Mouse (Mus musculus) kidney, postnatal 25 days (tissue): Measurements from ENCODE around the gene Rab19.
"Not testable (repeated sequence)": the region's sequence is repeated elsewhere in the genome, so short reads cannot be mapped to it uniquely, and the experiment has no call there.

Source experiments
- DNase-seq, 2 experiments: peaks; one replicate each; pipeline ENCODE4 v3.0.0; 2021; ENCODE audit warnings: mixed read lengths in 2 of 2

The Rab19 gene

GRCm38 (mm10) chr6:39379749-39380148 lies 1.2 kb upstream of the Rab19 start:
- no peak for DNase-seq

- no peak for DNase-seq
Observed at GRCm38 (mm10) chr6:39380276-39380675, 699 bp upstream of the Rab19 start.

- no peak for DNase-seq
Observed at GRCm38 (mm10) chr6:39389988-39390387, 9.0 kb downstream of the Rab19 start.

DNA sequence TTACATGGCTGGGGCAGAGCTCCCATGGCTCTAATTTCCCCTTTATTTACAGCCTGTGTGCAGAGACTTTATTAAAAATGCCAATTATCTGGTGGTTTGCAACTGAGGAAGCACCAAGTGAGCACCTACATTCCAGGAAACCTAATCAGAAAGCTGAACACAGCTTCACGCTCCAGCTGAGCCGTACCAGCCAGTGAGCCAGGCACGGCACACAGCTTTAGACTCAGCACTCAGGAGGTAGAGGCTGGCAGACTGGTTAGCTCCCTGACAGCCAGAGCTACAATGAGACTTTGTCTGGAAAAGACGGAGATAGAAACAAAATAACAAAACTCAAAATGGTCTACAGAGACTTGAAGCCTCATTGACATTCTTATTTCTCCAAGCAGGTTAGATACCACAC lies 14.5 kb downstream of the Rab19 start:
- DNase-seq: no peak

DNA sequence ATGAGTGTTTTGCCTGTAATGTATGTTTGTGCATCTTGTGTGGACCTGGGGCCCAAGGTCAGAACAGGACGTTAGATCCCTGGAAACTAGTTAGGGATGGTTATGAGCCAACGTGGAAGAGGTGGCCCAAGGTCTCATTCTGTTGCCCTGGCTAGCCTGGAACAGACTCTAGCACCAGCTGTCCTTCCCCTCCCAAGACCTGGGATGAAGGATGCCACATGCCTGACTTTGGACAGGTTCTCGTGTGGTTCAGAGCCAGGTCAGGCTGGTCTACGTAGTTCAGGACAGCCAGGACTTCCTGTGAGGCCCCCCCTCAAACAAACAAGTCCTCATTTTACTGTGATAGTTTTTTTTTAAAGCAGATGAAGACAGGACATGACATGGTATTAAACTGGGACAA lies 14.9 kb downstream of the Rab19 start:
- DNase-seq: no peak

DNA sequence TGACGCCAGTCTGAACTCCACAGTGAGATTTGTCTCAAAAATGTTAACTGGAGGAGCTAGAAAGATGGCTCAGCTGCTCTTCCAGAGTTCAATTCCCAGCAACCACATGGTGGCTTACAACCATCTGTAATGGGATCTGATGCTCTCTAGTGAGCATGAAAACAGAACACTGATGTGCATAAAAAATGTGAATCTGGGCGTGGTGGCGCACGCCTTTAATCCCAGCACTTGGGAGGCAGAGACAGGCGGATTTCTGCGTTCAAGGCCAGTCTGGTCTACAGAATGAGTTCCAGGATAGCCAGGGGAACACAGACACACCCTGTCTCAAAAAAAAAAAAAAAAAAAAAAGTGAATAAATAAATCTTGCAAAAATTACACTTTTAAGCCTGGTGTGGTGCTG lies 16.1 kb downstream of the Rab19 start:
- no peak for DNase-seq

DNA sequence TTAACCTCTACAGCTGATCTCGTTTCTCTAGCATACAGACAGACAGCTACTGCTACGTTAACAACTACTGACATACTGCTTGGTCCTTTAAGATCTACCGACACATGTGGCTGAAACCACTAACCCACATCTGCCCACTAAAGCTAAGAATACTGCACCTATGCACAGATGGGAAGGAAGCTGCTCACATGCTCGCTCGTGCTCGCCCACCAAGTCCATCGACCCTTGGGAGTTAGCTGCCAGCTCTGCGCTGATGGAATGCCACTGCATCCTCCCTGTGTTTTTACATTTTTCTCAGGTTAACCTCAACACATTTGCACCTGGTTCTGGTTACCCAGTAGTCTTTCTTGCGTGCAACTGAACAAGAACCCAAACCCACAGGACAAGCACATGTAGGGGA lies 17.4 kb downstream of the Rab19 start:
- no peak for DNase-seq

DNA sequence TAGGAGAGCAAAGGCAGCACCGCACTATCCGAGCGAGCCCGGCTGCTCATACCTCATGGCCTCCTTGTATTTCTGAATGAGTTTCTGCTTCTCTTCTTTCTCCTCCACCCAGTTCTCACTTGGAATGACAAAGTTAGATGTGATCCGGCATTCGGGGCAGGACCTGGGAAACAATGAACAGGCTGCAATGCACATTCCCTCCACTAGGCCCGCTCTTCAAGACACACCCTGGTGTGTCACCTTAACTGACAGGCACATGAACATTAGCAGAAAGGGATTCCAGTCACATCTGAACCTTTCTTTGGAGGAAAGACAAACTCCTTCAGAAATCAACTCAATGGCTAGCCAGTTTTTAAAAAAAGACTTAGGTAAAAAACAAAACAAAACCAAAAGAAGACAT lies 19.4 kb downstream of the Rab19 start:
- DNase-seq: peak; percentile 58 to 65

GRCm38 (mm10) chr6:39403136-39403535 lies 22.2 kb downstream of the Rab19 start:
- DNase-seq: no peak

- no peak for DNase-seq
Observed at GRCm38 (mm10) chr6:39406480-39406879, 25.5 kb downstream of the Rab19 start.

DNA sequence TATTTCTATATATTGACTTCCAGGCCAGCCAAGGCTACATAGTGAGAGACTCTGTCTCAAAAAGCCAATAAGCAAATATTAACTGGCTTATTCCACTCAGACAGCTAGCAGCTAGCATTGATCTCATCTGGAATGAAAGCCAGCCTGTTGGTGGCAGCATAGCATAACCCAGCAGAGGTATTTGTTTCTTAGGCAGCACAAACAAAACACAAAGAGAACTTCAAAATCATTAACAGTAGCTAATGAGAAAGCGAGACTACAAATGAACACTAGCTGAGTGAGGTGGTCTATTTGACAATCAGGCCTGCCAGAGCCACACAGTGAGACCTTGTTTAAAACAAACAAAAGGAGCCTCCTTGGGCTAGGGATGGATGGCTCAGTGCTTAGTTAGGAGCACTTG lies 33.1 kb downstream of the Rab19 start:
- peak in 1 of 2 experiments; percentile 11 for DNase-seq

DNA sequence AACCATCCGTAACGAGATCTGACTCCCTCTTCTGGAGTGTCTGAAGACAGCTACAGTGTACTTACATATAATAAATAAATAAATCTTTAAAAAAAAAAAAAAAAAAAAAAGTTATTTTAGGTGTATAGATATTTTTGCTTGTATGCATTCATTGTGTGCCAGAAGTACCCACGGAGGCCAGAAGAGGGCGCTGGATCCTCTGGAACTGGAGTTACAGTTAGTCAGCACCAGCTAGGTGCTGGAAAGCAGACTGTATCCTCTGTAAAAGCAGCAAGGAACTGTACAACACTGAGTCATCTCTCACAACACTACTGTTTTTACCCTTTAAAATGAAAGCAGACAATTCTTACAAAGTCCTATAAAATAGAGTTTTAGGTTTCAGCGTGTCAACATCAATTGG lies 34.8 kb downstream of the Rab19 start:
- DNase-seq: peak; percentile 67 to 81

- not testable (repeated sequence) for DNase-seq
Observed at GRCm38 (mm10) chr6:39416654-39417053, 35.7 kb downstream of the Rab19 start.

DNA sequence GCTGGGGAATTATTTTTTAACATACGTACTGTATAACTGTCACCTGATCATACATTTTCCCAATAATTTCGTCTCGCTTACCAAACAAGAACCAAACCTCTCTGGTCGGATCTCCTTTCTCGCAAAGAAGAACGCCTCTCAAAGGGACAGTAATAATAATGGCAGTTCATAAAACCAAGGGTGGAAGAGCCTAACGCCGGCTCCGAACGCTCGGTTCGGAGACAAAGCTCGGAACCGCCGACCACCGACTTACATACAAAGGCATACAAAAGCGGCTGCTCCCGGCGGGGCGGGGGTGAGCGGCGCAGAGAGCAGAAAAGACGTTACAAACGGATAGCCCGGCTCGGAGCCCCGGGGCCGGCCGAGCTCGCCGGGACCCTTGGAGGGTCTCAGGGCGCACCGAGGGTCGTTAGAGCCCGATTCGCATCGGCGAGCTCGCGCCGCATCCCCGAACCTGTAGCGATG lies 38.4 kb downstream of the Rab19 start:
- DNase-seq: peak in 1 of 2 experiments; percentile 34

- DNase-seq: peak; percentile 85 to 92
Observed at GRCm38 (mm10) chr6:39419851-39420721, 39.1 kb downstream of the Rab19 start, which contains the start of gene Mkrn1. Gene Mkrn1, minus strand, starts transcription at chr6:39420462.

- no peak for DNase-seq
Observed at GRCm38 (mm10) chr6:39420867-39421266, 39.9 kb downstream of the Rab19 start.

- DNase-seq: no peak
Observed at GRCm38 (mm10) chr6:39423130-39423551, 42.2 kb downstream of the Rab19 start.

GRCm38 (mm10) chr6:39423686-39424085 lies 42.7 kb downstream of the Rab19 start:
- DNase-seq: no peak

DNA sequence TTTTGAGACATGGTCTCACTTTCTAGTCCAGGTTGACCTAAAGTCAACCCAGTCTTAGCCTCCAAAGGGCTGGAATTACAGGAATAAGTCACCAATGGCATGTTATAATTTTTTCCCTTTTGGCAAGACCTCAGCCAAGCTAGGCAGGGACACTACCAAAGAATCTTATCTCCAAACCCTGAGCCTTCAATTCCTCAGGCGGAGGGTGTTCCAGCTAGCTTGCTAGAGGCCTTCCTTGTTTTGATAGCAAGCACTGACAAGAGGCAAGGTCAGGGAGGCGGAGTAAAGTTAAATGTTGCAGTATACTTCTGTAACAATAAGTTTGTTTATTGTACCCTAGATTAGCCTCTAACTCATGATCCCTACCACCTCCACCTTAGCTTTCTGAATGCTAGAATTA lies 44.2 kb downstream of the Rab19 start:
- DNase-seq: no peak

DNA sequence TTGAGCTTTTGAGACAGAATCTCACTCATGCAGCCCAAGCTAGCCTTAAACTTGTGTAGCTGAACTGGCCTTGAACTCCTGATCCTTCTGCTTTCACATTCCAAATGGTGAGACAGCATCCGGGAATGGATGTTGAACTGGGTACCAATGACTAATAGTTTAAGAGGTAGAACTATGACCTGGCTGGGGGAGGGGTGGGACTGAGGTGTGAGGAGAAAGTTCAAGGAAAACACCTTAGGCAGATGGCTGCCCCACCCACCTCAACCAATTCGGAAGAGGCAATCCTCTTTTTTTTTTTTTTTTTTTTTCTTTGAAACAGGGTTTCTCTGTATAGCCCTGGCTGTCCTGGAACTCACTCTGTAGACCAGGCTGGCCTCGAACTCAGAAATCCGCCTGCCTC lies 45.8 kb downstream of the Rab19 start:
- DNase-seq: no peak

- DNase-seq: no peak
Observed at GRCm38 (mm10) chr6:39427276-39428003, 46.5 kb downstream of the Rab19 start.

DNA sequence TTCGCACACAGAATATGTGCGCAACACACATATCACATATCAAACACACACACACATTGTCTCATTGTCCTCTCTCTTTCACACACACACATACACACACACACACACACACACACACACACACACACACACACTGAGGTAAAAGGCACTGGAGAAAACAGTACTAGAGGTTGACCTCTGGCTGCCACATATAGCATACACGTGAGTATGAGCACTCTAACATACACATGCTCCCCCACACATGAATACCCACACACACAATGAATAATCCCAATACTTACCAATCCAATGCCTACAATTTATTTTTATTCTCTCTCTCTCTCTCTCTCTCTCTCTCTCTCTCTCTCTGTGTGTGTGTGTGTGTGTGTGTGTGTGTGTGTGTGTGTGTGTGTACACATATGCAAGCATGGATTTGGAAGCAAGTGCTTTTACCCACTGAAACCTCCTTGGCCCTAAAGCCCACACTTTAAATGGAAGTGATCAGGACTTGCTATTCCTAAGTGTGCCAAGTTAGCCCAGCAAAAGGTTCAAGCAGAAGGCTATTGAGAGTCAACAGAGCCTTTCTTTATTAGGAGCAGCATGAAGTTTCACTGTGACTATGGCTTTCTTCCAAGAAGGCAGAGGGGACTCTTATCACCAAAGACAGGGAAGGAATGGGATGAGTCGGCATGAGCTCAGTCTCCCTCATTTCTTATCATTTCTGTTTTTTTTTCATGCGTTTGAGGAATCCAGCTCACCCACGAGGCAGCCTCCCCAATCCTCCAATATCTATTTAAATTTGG lies 48.2 kb downstream of the Rab19 start:
- no peak for DNase-seq

DNA sequence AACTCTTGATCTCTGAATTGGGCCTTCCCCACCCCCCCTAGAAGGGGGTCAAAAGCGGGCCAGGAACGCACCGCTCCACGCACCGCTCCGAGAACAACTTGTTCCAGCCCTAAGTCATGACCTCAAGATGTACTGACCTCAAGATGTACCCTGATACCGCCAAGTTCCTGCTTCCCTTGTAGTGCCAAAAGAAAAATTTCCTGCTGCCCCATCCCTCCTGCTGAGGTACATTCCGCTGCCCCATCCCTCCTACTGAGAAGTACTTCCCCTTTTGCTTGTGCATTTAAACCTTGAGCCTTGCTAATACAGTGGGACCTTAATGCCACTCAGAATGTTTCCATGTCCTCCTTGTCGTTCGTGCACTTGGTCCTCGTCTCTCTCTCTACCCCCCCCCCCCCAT lies 49.7 kb downstream of the Rab19 start:
- no peak for DNase-seq
